Mouse (Mus musculus) gastrocnemius, adult 8-10 months (tissue): ENCODE measurements around the gene Olfr855. TPM values are rescaled to one million over a fixed set of nuclear protein-coding genes. Genes with fewer than 3 reads are reported as not detected.
A peak's percentile ranks its signal among the peaks of the same experiment; 100 is the strongest.

Experiments
- DNase-seq, 2 experiments: peaks; one replicate each; pipeline ENCODE4 v3.0.0; 2022; ENCODE audit warnings: low spot score in 2 of 2
- total RNA-seq, 4 experiments: library from RNA; stranded (reverse); gene quantifications; 2 replicates each; pipeline ENCODE4 v1.2.4; 2022

Olfr855 gene
- not detected for total RNA-seq

DNA sequence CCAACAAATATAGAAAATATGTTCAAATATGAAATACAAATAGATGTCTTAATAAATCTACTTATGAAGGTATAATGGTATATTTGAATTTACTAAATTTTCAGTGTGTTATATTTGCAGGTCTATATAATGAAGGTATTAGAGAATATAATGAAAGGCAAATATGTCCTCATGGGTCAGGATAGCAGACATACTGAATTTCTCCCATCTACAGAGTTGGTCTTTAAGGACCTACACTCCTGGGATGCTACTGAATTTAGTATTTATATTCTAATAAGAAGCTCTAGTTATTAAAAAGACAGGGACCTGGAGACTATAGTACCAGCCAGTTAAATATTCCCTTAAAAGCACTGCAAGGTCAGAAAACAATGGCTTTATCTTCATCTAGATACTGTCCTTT lies at the start of gene Olfr855:
Gene Olfr855, plus strand, starts transcription at position 301 of the 400 bp plus-strand sequence.
- no peak for DNase-seq

DNA sequence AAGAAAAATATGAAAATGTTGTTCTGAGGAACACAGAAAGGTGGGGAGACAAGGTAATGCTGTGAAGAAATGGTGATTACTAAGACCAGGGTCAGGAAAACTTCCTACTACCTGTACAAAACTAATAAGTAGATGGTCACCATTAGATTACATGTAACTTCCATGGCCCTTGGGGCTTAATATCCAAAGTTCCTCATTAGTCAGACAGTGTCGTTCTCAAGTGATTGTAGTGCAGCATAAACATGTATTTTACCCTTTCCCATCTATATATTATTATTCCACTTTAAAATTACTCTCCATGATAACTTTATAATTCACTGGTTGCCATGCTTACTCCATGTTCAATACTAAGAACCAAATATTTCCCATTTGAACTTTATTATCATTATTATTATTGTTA lies 41.4 kb upstream of the Olfr855 start, which contains the start of gene Olfr853:
Gene Olfr853, minus strand, starts transcription at position 101 of the 400 bp plus-strand sequence.
- DNase-seq: no peak

DNA sequence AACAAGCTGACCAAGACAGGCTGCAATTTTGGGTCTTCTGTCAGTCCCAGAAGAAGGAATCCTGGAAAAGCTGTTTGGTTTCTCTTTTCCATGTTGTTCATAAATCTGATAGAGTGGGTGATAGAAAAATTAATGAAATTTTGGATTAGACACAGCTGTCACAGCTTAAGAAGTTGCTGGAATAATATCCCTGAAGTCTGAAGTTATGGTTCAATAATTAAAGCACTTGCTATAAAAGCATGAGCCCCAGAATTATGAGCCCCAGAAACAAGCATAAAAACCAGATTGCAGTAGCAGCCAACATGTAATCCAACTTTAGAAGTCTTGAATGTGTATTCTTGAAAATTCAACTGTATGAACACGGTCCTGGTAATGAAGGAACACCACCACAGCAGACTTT lies 15.1 kb upstream of the Olfr855 start, which contains the start of gene Olfr854:
Gene Olfr854, minus strand, starts transcription at position 101 of the 400 bp plus-strand sequence.
- DNase-seq: no peak

DNA sequence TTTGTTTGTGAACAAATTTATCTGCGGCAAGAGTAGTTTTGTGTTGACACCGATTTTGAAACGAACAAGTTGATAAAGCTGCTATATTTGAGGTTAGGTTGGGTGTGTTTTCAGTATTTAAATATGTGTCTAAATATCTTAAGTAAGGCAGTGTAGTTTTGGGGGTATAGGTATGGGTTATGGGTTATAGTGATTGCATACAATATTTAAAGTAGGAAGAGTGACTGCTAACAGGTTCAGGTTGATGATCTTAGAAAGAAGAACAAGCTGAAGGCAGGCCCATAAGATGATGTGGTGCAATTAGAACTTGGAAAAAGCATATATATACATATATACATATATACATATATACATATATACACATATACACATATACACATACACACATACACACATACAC lies 38.9 kb downstream of the Olfr855 start:
- DNase-seq: no peak

DNA sequence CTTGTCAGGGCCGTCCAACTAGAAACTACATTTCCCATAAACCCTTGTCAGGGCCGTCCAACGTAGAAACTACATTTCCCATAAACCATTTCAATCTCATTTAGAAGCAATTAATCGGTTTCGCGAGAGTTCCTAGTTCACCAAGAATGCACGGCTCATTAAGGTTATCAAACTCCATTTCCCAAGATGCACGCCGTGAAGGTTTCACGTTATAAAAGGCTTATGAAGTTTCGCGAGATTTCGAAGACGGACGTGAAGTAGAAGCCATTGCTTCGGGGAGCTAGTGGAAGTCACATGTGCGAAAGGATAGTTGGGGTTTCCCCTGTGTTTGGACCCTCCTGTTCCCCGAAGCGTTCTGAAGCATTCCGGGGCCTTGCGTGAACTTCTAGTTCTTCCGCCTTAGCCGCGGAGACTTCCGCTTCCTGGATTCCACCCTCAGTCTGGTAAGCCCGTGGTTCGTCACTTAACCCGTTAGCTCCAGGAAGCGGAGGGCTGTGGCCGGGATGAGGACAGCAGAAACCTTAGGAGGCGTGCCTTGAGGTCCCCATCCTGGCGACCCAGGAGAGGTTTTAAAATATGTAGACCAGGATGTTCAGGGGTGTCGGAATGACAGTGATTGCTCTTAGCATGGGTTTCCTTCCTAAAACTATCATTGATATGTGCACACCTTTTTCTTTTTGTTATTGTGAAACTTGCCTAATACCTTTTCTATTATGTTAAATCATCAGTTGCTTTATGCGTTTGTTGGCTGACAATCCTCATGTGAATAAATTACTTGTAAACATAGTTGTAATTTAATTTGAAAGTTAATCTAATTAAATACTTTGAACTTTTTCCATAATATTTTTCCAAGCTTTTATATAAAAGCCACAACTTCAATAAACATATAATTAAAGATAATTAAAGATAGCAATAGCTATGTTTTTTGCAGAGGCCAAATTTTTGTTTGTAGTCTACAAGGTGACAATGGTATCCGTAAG lies 39.7 kb downstream of the Olfr855 start, which contains the start of gene Zfp317:
Gene Zfp317, plus strand, starts transcription at position 260 of the 980 bp plus-strand sequence.
- peak; percentile 87 for DNase-seq

DNA sequence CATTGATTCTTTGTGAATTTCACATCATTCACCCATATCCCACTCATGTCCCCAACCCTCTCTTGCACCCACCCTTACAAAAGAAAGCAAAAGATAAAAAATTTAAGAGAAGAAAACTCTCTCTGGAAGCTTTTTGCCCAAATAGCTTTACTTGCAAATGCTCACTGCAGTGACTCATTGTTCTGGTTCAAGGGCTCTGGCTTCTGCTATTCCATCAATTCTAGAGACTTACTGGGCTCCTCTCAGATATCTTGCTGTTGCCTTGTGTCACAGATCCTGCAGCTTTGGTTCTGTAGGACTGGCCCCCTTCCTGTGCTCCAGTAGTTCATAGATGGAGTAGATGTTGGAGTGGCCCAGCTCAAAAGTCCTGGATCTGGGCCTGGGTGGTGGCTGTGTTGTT lies 47.2 kb downstream of the Olfr855 start:
- no peak for DNase-seq

Other genes with a start within 250 kb of the Olfr855 start
- not detected for gene Olfr845, start 246.2 kb upstream of the Olfr855 start, total RNA-seq
- gene Olfr846, start 218.6 kb upstream of the Olfr855 start, total RNA-seq: not detected
- not detected for gene Olfr847, start 203.9 kb upstream of the Olfr855 start, total RNA-seq
- not detected for gene Olfr849, start 142.4 kb upstream of the Olfr855 start, total RNA-seq
- gene Olfr850, start 104.4 kb upstream of the Olfr855 start, total RNA-seq: not detected
- not detected for gene Olfr851, start 89.3 kb upstream of the Olfr855 start, total RNA-seq
- gene Olfr853, start 41.5 kb upstream of the Olfr855 start, total RNA-seq: not detected
- not detected for gene Olfr854, start 15.2 kb upstream of the Olfr855 start, total RNA-seq
- gene Zfp317, start 39.5 kb downstream of the Olfr855 start, total RNA-seq: 10 to 100 TPM; 13.2 to 16.8 (median 14.5) TPM
- gene Olfr857, start 126.8 kb downstream of the Olfr855 start, total RNA-seq: not detected
- gene Olfr58, start 197.7 kb downstream of the Olfr855 start, total RNA-seq: not detected
- gene Olfr859, start 222.3 kb downstream of the Olfr855 start, total RNA-seq: not detected